Mouse (Mus musculus) kidney, adult 8-10 months (tissue): ENCODE results near the gene Cnksr3.
A peak's percentile ranks its signal among the peaks of the same experiment; 100 is the strongest.

ENCODE experiments used
- DNase-seq, 2 experiments: peaks; one replicate each; pipeline ENCODE4 v3.0.0; 2022

Gene Cnksr3

GRCm38 (mm10) chr10:7211696-7212482 is at the start of gene Cnksr3:
Gene Cnksr3, minus strand, starts transcription at chr10:7212237.
- peak; percentile 95 to 97 for DNase-seq

- DNase-seq: no peak
Observed at GRCm38 (mm10) chr10:7260166-7261108, 48.4 kb upstream of the Cnksr3 start.

GRCm38 (mm10) chr10:7258607-7259006 is 46.6 kb upstream of the Cnksr3 start:
- peak; percentile 51 to 76 for DNase-seq

- DNase-seq: no peak
Observed at GRCm38 (mm10) chr10:7250455-7250854, 38.4 kb upstream of the Cnksr3 start.

- no peak for DNase-seq
Observed at GRCm38 (mm10) chr10:7234601-7235000, 22.6 kb upstream of the Cnksr3 start.

GRCm38 (mm10) chr10:7217551-7218127 is 5.6 kb upstream of the Cnksr3 start:
- peak in 1 of 2 experiments; percentile 26 for DNase-seq

GRCm38 (mm10) chr10:7214718-7215117 is 2.7 kb upstream of the Cnksr3 start:
- DNase-seq: no peak

GRCm38 (mm10) chr10:7213066-7213630 is 1.1 kb upstream of the Cnksr3 start:
- no peak for DNase-seq

GRCm38 (mm10) chr10:7212537-7212936 is 500 bp upstream of the Cnksr3 start:
- peak; percentile 80 to 85 for DNase-seq

GRCm38 (mm10) chr10:7210991-7211695 is 894 bp downstream of the Cnksr3 start:
- DNase-seq: peak; percentile 66 to 78

- DNase-seq: no peak
Observed at GRCm38 (mm10) chr10:7209691-7210455, 2.2 kb downstream of the Cnksr3 start.

- no peak for DNase-seq
Observed at GRCm38 (mm10) chr10:7208859-7209441, 3.1 kb downstream of the Cnksr3 start.

- no peak for DNase-seq
Observed at GRCm38 (mm10) chr10:7207301-7207700, 4.7 kb downstream of the Cnksr3 start.

- DNase-seq: no peak
Observed at GRCm38 (mm10) chr10:7206571-7206970, 5.5 kb downstream of the Cnksr3 start.

- no peak for DNase-seq
Observed at GRCm38 (mm10) chr10:7205576-7205975, 6.5 kb downstream of the Cnksr3 start.

GRCm38 (mm10) chr10:7204953-7205352 is 7.1 kb downstream of the Cnksr3 start:
- DNase-seq: no peak

GRCm38 (mm10) chr10:7202576-7202975 is 9.5 kb downstream of the Cnksr3 start:
- no peak for DNase-seq

GRCm38 (mm10) chr10:7200665-7201064 is 11.4 kb downstream of the Cnksr3 start:
- no peak for DNase-seq

GRCm38 (mm10) chr10:7198201-7198600 is 13.8 kb downstream of the Cnksr3 start:
- DNase-seq: no peak

GRCm38 (mm10) chr10:7197733-7198132 is 14.3 kb downstream of the Cnksr3 start:
- no peak for DNase-seq
